Mouse (Mus musculus) MEL (cell line): ENCODE measurements around the gene Btbd3.

Experiments
- CTCF ChIP-seq, 3 experiments: IDR thresholded peaks in 2 of 3; conservative IDR thresholded peaks in 1 of 3; 2 replicates each; pipeline ENCODE4 v1.5.1; 2011 to 2012; ENCODE audit warnings: low read length in 3 of 3, low read depth in 2 of 3, mild to moderate bottlenecking in 2 of 3, improper control_type of control experiment in 1 of 3, inconsistent platforms in 1 of 3, mixed read lengths in 1 of 3, moderate library complexity in 1 of 3; ENCODE audit not compliant: control insufficient read depth in 1 of 3, insufficient read depth in 1 of 3, poor library complexity in 1 of 3, severe bottlenecking in 1 of 3
- E2F4 ChIP-seq: IDR thresholded peaks from 2 replicates; pipeline ENCODE4 v1.6.1; 2011; ENCODE audit warnings: low read depth, low read length, improper control_type of control experiment, borderline replicate concordance
- JUND ChIP-seq: IDR thresholded peaks from 2 replicates; pipeline ENCODE4 v1.6.1; 2011; ENCODE audit warnings: low read depth, mild to moderate bottlenecking, improper control_type of control experiment, low read length
- MAZ ChIP-seq: IDR thresholded peaks from 2 replicates; pipeline ENCODE4 v1.6.1; 2012; ENCODE audit warnings: low read depth, mild to moderate bottlenecking, inconsistent platforms, low read length, improper control_type of control experiment
- USF1 ChIP-seq: IDR thresholded peaks from 2 replicates; pipeline ENCODE4 v1.6.1; 2014; ENCODE audit warnings: low read depth, mild to moderate bottlenecking, inconsistent platforms, low read length, improper control_type of control experiment, moderate library complexity

- TF ChIP-seq MAZ (no peak), USF1 (no peak), E2F4 (no peak), JUND (no peak), CTCF (IDR thresholded peaks at IDR 0.05 in 2 of 3, conservative IDR thresholded peaks at IDR 0.05 in 1 of 3; ENCODE audit: control insufficient read depth in 1 of 3, insufficient read depth in 1 of 3, low read depth in 2 of 3, low read length in 3 of 3, poor library complexity in 1 of 3, severe bottlenecking in 1 of 3) (no peak)
Observed at GRCm38 (mm10) chr2:138321041-138321481, 64.7 kb downstream of the Btbd3 start.
